Mouse (Mus musculus) intestine, postnatal 0 days (tissue): ENCODE data around the gene Rai1. TPM values are rescaled to one million over a fixed set of nuclear protein-coding genes. Genes with fewer than 3 reads are reported as not detected.
A peak's percentile ranks its signal among the peaks of the same experiment; 100 is the strongest.

Experiments
- ATAC-seq: fragments of 200-750 bp; cut with Nextera tagmentation; 2 replicates; pipeline ENCODE4 v1.8.0; 2017; ENCODE audit warnings: mild to moderate bottlenecking, moderate TSS enrichment, moderate library complexity
- H3K27ac ChIP-seq: fragments of 300-500 bp; sonication (generic); 2 replicates; pipeline ENCODE4 v1.5.1; 2014; ENCODE audit warnings: mild to moderate bottlenecking, low read depth, low read length, moderate library complexity
- H3K27me3 ChIP-seq: fragments of 300-500 bp; sonication (generic); replicated peaks from 2 replicates; pipeline ENCODE4 v1.6.1; 2014; ENCODE audit warnings: low read length, mixed read lengths; ENCODE audit not compliant: control insufficient read depth, insufficient read depth
- H3K36me3 ChIP-seq: fragments of 300-500 bp; sonication (generic); 2 replicates; pipeline ENCODE4 v1.6.1; 2014; ENCODE audit warnings: mild to moderate bottlenecking, moderate library complexity; ENCODE audit not compliant: control insufficient read depth, insufficient read depth
- H3K4me1 ChIP-seq: fragments of 300-500 bp; sonication (generic); replicated peaks from 2 replicates; pipeline ENCODE4 v1.6.1; 2014; ENCODE audit warnings: antibody characterized with exemption, low read length, mixed read lengths; ENCODE audit not compliant: control insufficient read depth, insufficient read depth
- H3K4me2 ChIP-seq: fragments of 300-500 bp; sonication (generic); replicated peaks from 2 replicates; pipeline ENCODE4 v1.6.1; 2014; ENCODE audit warnings: low read depth, mild to moderate bottlenecking, moderate library complexity
- H3K4me3 ChIP-seq: fragments of 300-500 bp; sonication (generic); 2 replicates; pipeline ENCODE4 v1.5.1; 2014; ENCODE audit warnings: low read depth, low read length
- H3K9ac ChIP-seq: fragments of 300-500 bp; sonication (generic); 2 replicates; pipeline ENCODE4 v1.6.1; 2014; ENCODE audit warnings: mild to moderate bottlenecking, low read depth, low read length
- H3K9me3 ChIP-seq: fragments of 300-500 bp; sonication (generic); 2 replicates; pipeline ENCODE4 v1.6.1; 2016; ENCODE audit warnings: mixed run types; ENCODE audit not compliant: control insufficient read depth
- CTCF ChIP-seq: sonication (generic); IDR thresholded peaks from 2 replicates; pipeline ENCODE4 v1.5.1; 2016; ENCODE audit warnings: low read depth, mild to moderate bottlenecking, control low read depth, antibody characterized with exemption, moderate library complexity
- WGBS: fragments of 180-500 bp; shearing (Covaris S2); extraction: QIAGEN DNeasy Blood & Tissue Kit; methylation state at CpG from one replicate; pipeline ENCODE4 v1.1.7; 2014; 5-methylcytosine and 5-hydroxymethylcytosine counted together
- polyA plus RNA-seq: library from polyadenylated mRNA; unstranded; fragments of >200 nt; fragmentation: Nextera tagmentation; extraction: Ambion mirVana; gene quantifications from 2 replicates; pipeline ENCODE4 v1.2.1, GENCODE M21; 2015

The Rai1 gene
- polyA plus RNA-seq, 1 experiment from 2014 or later = 10.1 TPM

- no peak overlapping the region for H3K4me2 ChIP-seq
- 0 out of 2 replicates have a peak, but pooled peaks cover 11% of the 10 kb centered on the region for H3K4me1 ChIP-seq
- no peak overlapping the region for H3K4me3 ChIP-seq
- no peak for ATAC-seq
- 83% methylated on average over 1 of the region's 1 CpGs for WGBS
- H3K36me3 ChIP-seq = no peaks in the 10 kb centered on the region
- H3K27me3 ChIP-seq = no peaks in the 10 kb centered on the region
- TF ChIP-seq CTCF = no peak
- no peak overlapping the region for H3K27ac ChIP-seq
- no peak overlapping the region for H3K9ac ChIP-seq
- H3K9me3 ChIP-seq = no peaks in the 10 kb centered on the region
Observed at GRCm38 (mm10) chr11:60132061-60132460, 27.2 kb downstream of the Rai1 start.

GRCm38 (mm10) chr11:60136491-60136890 lies 31.7 kb downstream of the Rai1 start:
- no peak overlapping the region for H3K4me2 ChIP-seq
- H3K36me3 ChIP-seq = no peaks in the 10 kb centered on the region; the same call in 1 of the 2 replicates
- no peak overlapping the region for H3K4me3 ChIP-seq
- no peaks in the 10 kb centered on the region for H3K27me3 ChIP-seq
- no peak for TF ChIP-seq CTCF
- no peak overlapping the region for H3K27ac ChIP-seq
- no peaks in the 10 kb centered on the region for H3K9me3 ChIP-seq
- ATAC-seq = no peak
- peaks cover 14% of the 10 kb centered on the region for H3K4me1 ChIP-seq
- H3K9ac ChIP-seq = no peak overlapping the region
- 62% methylated on average over 1 of the region's 1 CpGs for WGBS

- no peaks in the 10 kb centered on the region for H3K9me3 ChIP-seq
- H3K4me2 ChIP-seq = no peak overlapping the region
- peak; percentile 43 for TF ChIP-seq CTCF
- H3K36me3 ChIP-seq = no peaks in the 10 kb centered on the region; the same call in 1 of the 2 replicates
- no peak overlapping the region for H3K9ac ChIP-seq
- H3K27me3 ChIP-seq = no peaks in the 10 kb centered on the region
- H3K27ac ChIP-seq = no peak overlapping the region
- H3K4me3 ChIP-seq = no peak overlapping the region
- H3K4me1 ChIP-seq = peaks cover 14% of the 10 kb centered on the region
- ATAC-seq = no peak
Observed at GRCm38 (mm10) chr11:60137170-60137569, 32.4 kb downstream of the Rai1 start.

GRCm38 (mm10) chr11:60139141-60139733 lies 34.4 kb downstream of the Rai1 start:
- Histone ChIP-seq H3K27me3 (no peaks in the 10 kb centered on the region), H3K9me3 (no peaks in the 10 kb centered on the region), H3K4me2 (peak overlapping the region; percentile 100), H3K36me3 (peaks cover 4% of the 10 kb centered on the region; the same call in 1 of the 2 replicates), H3K4me3 (peak overlapping the region; percentile 52), H3K27ac (no peak overlapping the region), H3K4me1 (peaks cover 8% of the 10 kb centered on the region), H3K9ac (peak overlapping the region; percentile 40; the same call in 1 of the 2 replicates)
- peak; percentile 2; the same call in 1 of the 2 replicates for ATAC-seq
- WGBS = 13% methylated on average over 24 of the region's 24 CpGs
- TF ChIP-seq CTCF = no peak

GRCm38 (mm10) chr11:60139734-60140371 lies 35.0 kb downstream of the Rai1 start:
- Histone ChIP-seq H3K36me3 (peaks cover 4% of the 10 kb centered on the region; the same call in 1 of the 2 replicates), H3K9ac (peak overlapping the region; percentile 40), H3K27me3 (no peaks in the 10 kb centered on the region), H3K9me3 (no peaks in the 10 kb centered on the region), H3K27ac (no peak overlapping the region), H3K4me1 (peaks cover 6% of the 10 kb centered on the region), H3K4me3 (peak overlapping the region; percentile 52), H3K4me2 (peak overlapping the region; percentile 100)
- WGBS = 1% methylated on average over 65 of the region's 66 CpGs
- 0 out of 2 replicates have a peak, but pooled peaks have one; percentile 28 for TF ChIP-seq CTCF
- peak; percentile 42 for ATAC-seq

- Histone ChIP-seq H3K4me1 (peaks cover 3% of the 10 kb centered on the region), H3K27me3 (no peaks in the 10 kb centered on the region), H3K4me3 (peak overlapping the region; percentile 52), H3K4me2 (peak overlapping the region; percentile 100), H3K9me3 (no peaks in the 10 kb centered on the region), H3K9ac (peak overlapping the region; percentile 40; the same call in 1 of the 2 replicates), H3K27ac (no peak overlapping the region), H3K36me3 (peaks cover 4% of the 10 kb centered on the region; the same call in 1 of the 2 replicates)
- no peak for TF ChIP-seq CTCF
- no peak for ATAC-seq
- 17% methylated on average over 24 of the region's 32 CpGs for WGBS
Observed at GRCm38 (mm10) chr11:60140586-60141284, 35.9 kb downstream of the Rai1 start.
